Mouse (Mus musculus) gastrocnemius, postnatal 25 days (tissue): Measurements from ENCODE around the gene Rnf150. TPM values are rescaled to one million over a fixed set of nuclear protein-coding genes. Genes with fewer than 3 reads are reported as not detected.

Source experiments
- DNase-seq: peaks from one replicate; pipeline ENCODE4 v3.0.0; 2022
- total RNA-seq, 2 experiments: library from RNA; stranded (reverse); gene quantifications; 1 replicate in 1 of 2; 2 replicates in 1 of 2; pipeline ENCODE4 v1.2.3; 2021

Rnf150 gene
- total RNA-seq, 2 experiments from 2014 or later, result 17.1 to 19.5 TPM

- DNase-seq, result no peak
These were observed 148.6 kb downstream of the Rnf150 start for GRCm38 (mm10) chr8:83011758-83012157.

- DNase-seq, result peak; percentile 37
These were observed 165.1 kb downstream of the Rnf150 start for GRCm38 (mm10) chr8:83028211-83028610.

- DNase-seq, result no peak
These were observed 169.6 kb downstream of the Rnf150 start for GRCm38 (mm10) chr8:83032800-83033199.

- DNase-seq, result no peak
These were observed 172.0 kb downstream of the Rnf150 start for GRCm38 (mm10) chr8:83035141-83035540.

GRCm38 (mm10) chr8:83036521-83037166 is 173.5 kb downstream of the Rnf150 start:
- DNase-seq, result peak; percentile 72

GRCm38 (mm10) chr8:83037321-83037720 is 174.2 kb downstream of the Rnf150 start:
- DNase-seq, result no peak

GRCm38 (mm10) chr8:83038575-83038974 is 175.4 kb downstream of the Rnf150 start:
- no peak for DNase-seq

- no peak for DNase-seq
These were observed 178.3 kb downstream of the Rnf150 start for GRCm38 (mm10) chr8:83041440-83041839.

- DNase-seq, result no peak
These were observed 183.8 kb downstream of the Rnf150 start for GRCm38 (mm10) chr8:83046912-83047311.

- DNase-seq, result no peak
These were observed 185.4 kb downstream of the Rnf150 start for GRCm38 (mm10) chr8:83048527-83048926.

- DNase-seq, result peak; percentile 68
These were observed 186.0 kb downstream of the Rnf150 start for GRCm38 (mm10) chr8:83049171-83049601.

GRCm38 (mm10) chr8:83049616-83050015 is 186.5 kb downstream of the Rnf150 start:
- no peak for DNase-seq

GRCm38 (mm10) chr8:83052896-83053295 is 189.7 kb downstream of the Rnf150 start:
- DNase-seq, result no peak

GRCm38 (mm10) chr8:83054801-83055200 is 191.6 kb downstream of the Rnf150 start:
- DNase-seq, result no peak

GRCm38 (mm10) chr8:83058951-83059350 is 195.8 kb downstream of the Rnf150 start:
- no peak for DNase-seq

GRCm38 (mm10) chr8:83060076-83060475 is 196.9 kb downstream of the Rnf150 start:
- DNase-seq, result no peak

- no peak for DNase-seq
These were observed 198.1 kb downstream of the Rnf150 start for GRCm38 (mm10) chr8:83061257-83061656.

GRCm38 (mm10) chr8:83061873-83062272 is 198.7 kb downstream of the Rnf150 start:
- DNase-seq, result no peak

- no peak for DNase-seq
These were observed 199.1 kb downstream of the Rnf150 start for GRCm38 (mm10) chr8:83062276-83062675.

GRCm38 (mm10) chr8:83064096-83064495 is 200.9 kb downstream of the Rnf150 start:
- peak; percentile 46 for DNase-seq

- DNase-seq, result no peak
These were observed 202.9 kb downstream of the Rnf150 start for GRCm38 (mm10) chr8:83066076-83066475.

- DNase-seq, result no peak
These were observed 203.7 kb downstream of the Rnf150 start for GRCm38 (mm10) chr8:83066846-83067245.

GRCm38 (mm10) chr8:83067906-83068305 is 204.8 kb downstream of the Rnf150 start:
- DNase-seq, result no peak

GRCm38 (mm10) chr8:83074248-83074647 is 211.1 kb downstream of the Rnf150 start:
- DNase-seq, result no peak
